Mouse (Mus musculus): Measurements from ENCODE around the gene Rtn4r. TPM values are rescaled to one million over a fixed set of nuclear protein-coding genes. Genes with fewer than 3 reads are reported as not detected.
"Not testable (repeated sequence)": the region's sequence is repeated elsewhere in the genome, so short reads cannot be mapped to it uniquely, and the experiment has no call there.

The Rtn4r gene
- total and polyA plus RNA-seq, 2 experiments from 2014 or later = 28.0 to 33.5 TPM

GRCm38 (mm10) chr16:18186798-18187197, 59.4 kb downstream of the Rtn4r start:
- Histone ChIP-seq H3K27ac (ENCODE audit: low read depth, low read length) (no peak overlapping the region), H3K4me3 (ENCODE audit: low read depth, low read length) (no peak overlapping the region), H3K9ac (no peak overlapping the region), H3K27me3 (ENCODE audit: insufficient read depth, low read length) (no peaks in the 10 kb centered on the region), H3K4me1 (ENCODE audit: insufficient read depth) (no peaks in the 10 kb centered on the region), H3K4me2 (ENCODE audit: low read depth) (no peak overlapping the region), H3K36me3 (ENCODE audit: insufficient read depth) (no peaks in the 10 kb centered on the region), H3K9me3 (ENCODE audit: low read length) (no peaks in the 10 kb centered on the region)
- TF ChIP-seq CTCF (IDR thresholded peaks at IDR 0.05; ENCODE audit: low read depth) = no peak
- no peak for DNase-seq
- no peak for ATAC-seq
- 89% methylated on average over 4 of the region's 4 CpGs for WGBS

GRCm38 (mm10) chr16:18187221-18187620, 59.8 kb downstream of the Rtn4r start:
- Histone ChIP-seq H3K27me3 (ENCODE audit: insufficient read depth, low read length) (no peaks in the 10 kb centered on the region), H3K4me1 (ENCODE audit: insufficient read depth) (no peaks in the 10 kb centered on the region), H3K9ac (no peak overlapping the region), H3K4me2 (ENCODE audit: low read depth) (no peak overlapping the region), H3K27ac (ENCODE audit: low read depth, low read length) (no peak overlapping the region), H3K9me3 (ENCODE audit: low read length) (no peaks in the 10 kb centered on the region), H3K4me3 (ENCODE audit: low read depth, low read length) (no peak overlapping the region), H3K36me3 (ENCODE audit: insufficient read depth) (no peaks in the 10 kb centered on the region)
- ATAC-seq (no peak), DNase-seq (no peak)
- WGBS = 91% methylated on average over 3 of the region's 3 CpGs
- TF ChIP-seq CTCF (IDR thresholded peaks at IDR 0.05; ENCODE audit: low read depth) = no peak

DNA sequence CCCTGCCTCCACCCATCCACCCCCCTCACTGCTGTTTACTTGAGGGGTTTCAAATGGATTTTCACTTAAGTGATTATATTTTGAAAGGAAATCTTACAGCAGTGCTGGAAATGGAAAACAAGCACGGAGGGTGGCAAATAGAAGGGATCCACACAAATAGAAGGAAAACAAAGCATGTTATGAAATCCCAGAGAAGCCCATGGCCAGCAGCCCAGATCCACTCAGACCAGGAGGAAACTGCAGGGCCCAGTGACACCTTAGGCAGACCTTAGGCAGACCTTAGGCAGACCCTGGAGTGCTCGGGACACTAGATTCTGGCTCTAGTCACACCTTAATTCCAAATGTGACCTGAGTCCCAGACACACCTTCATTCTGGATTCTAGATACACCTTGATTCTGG, 63.6 kb downstream of the Rtn4r start:
- TF ChIP-seq CTCF (IDR thresholded peaks at IDR 0.05; ENCODE audit: low read depth) = no peak
- no peak overlapping the region for H3K4me2 ChIP-seq (ENCODE audit: low read depth)
- no peaks in the 10 kb centered on the region for H3K9me3 ChIP-seq (ENCODE audit: low read length)
- no peak for ATAC-seq
- no peak overlapping the region for H3K9ac ChIP-seq
- no peak for DNase-seq
- no peak overlapping the region for H3K4me3 ChIP-seq (ENCODE audit: low read depth, low read length)
- H3K4me1 ChIP-seq (ENCODE audit: insufficient read depth) = peaks cover 8% of the 10 kb centered on the region
- 82% methylated on average over 2 of the region's 2 CpGs for WGBS
- no peak overlapping the region for H3K27ac ChIP-seq (ENCODE audit: low read depth, low read length)
- no peaks in the 10 kb centered on the region for H3K36me3 ChIP-seq (ENCODE audit: insufficient read depth)
- H3K27me3 ChIP-seq (ENCODE audit: insufficient read depth, low read length) = no peaks in the 10 kb centered on the region

DNA sequence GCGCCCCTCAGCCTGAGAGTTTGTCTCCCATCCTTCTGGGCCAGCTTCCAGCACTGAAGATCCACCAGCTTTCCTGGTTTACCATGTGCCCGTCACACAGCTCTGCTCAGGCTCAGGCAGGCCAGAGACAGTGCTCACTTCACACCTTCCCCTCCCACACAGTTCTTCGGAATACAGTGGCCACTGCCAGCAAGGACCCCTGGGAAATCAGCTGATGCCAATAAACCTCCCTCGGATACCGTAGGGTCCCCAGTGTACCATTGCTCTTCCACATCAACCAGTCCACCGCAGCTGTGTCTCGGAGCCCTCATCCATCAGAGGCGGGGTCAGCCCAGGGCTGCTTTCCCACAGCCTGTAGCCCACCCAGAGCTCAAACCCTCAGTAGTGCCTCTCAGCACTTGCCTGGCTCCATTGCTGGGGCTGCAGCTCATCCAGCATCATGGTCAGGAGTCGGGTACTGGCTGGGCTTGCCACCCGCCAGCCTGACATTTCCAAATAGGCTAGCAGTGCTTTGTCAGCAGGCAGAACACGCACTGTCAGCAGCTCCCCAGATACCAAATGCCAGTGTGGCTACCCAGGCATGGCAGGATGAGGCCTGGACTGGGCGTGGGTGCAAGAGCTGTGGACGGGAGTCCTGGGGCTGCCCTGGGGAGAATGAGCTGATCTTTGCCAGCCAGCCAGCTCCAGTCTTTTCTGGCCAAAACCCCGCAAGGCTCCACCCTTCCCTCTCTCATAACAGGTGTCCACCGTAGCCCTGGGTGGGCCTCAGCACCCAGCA, 67.0 kb downstream of the Rtn4r start:
- H3K9me3 ChIP-seq (ENCODE audit: low read length) = no peaks in the 10 kb centered on the region
- no peaks in the 10 kb centered on the region for H3K27me3 ChIP-seq (ENCODE audit: insufficient read depth, low read length)
- 59% methylated on average over 15 of the region's 15 CpGs for WGBS
- H3K4me1 ChIP-seq (ENCODE audit: insufficient read depth) = peaks cover 8% of the 10 kb centered on the region
- DNase-seq (peak; percentile 25), ATAC-seq (peak; percentile 40)
- H3K27ac ChIP-seq (ENCODE audit: low read depth, low read length) = 0 out of 2 replicates have a peak overlapping the region, but pooled peaks have one; percentile 45
- H3K4me2 ChIP-seq (ENCODE audit: low read depth) = no peak overlapping the region
- H3K4me3 ChIP-seq (ENCODE audit: low read depth, low read length) = no peak overlapping the region
- H3K9ac ChIP-seq = 0 out of 2 replicates have a peak overlapping the region, but pooled peaks have one; percentile 14
- TF ChIP-seq CTCF (IDR thresholded peaks at IDR 0.05; ENCODE audit: low read depth) = no peak
- H3K36me3 ChIP-seq (ENCODE audit: insufficient read depth) = no peaks in the 10 kb centered on the region

DNA sequence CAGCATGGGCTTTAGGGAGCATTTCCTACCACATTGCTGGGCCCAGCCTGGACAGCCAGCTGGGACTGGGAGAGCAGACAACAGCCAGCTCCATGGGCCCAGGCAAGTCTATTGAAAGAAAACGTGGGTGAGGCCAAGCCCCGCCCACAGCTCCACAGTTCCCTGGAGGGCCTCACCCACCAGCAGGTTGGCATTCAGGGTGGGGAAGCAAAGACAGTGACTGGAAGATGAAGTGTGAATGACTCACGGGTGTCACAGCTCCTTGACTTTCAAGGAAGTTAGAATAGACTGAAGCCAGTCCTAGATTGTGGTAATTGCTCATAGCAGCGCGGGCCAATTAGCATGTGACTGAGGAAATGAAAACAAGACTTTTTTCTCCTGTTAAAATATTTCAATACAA, 67.6 kb downstream of the Rtn4r start:
- WGBS = 28% methylated on average over 5 of the region's 5 CpGs
- H3K4me1 ChIP-seq (ENCODE audit: insufficient read depth) = peaks cover 8% of the 10 kb centered on the region
- no peak for TF ChIP-seq CTCF (IDR thresholded peaks at IDR 0.05; ENCODE audit: low read depth)
- no peak overlapping the region for H3K9ac ChIP-seq
- no peaks in the 10 kb centered on the region for H3K36me3 ChIP-seq (ENCODE audit: insufficient read depth)
- ATAC-seq (peak; percentile 72), DNase-seq (peak; percentile 61)
- H3K27me3 ChIP-seq (ENCODE audit: insufficient read depth, low read length) = no peaks in the 10 kb centered on the region
- H3K4me2 ChIP-seq (ENCODE audit: low read depth) = no peak overlapping the region
- no peak overlapping the region for H3K4me3 ChIP-seq (ENCODE audit: low read depth, low read length)
- 0 out of 2 replicates have a peak overlapping the region, but pooled peaks have one; percentile 45 for H3K27ac ChIP-seq (ENCODE audit: low read depth, low read length)
- no peaks in the 10 kb centered on the region for H3K9me3 ChIP-seq (ENCODE audit: low read length)

- not testable (repeated sequence) for H3K9me3 ChIP-seq (ENCODE audit: low read length); H3K27me3 ChIP-seq (ENCODE audit: insufficient read depth, low read length); H3K27ac ChIP-seq (ENCODE audit: low read depth, low read length); H3K36me3 ChIP-seq (ENCODE audit: insufficient read depth); H3K4me1 ChIP-seq (ENCODE audit: insufficient read depth); H3K4me2 ChIP-seq (ENCODE audit: low read depth); H3K4me3 ChIP-seq (ENCODE audit: low read depth, low read length); ATAC-seq; H3K9ac ChIP-seq; DNase-seq
- WGBS = 25% methylated on average over 3 of the region's 3 CpGs
Measured at GRCm38 (mm10) chr16:18195561-18195960, 68.1 kb downstream of the Rtn4r start.

GRCm38 (mm10) chr16:18197881-18198280, 70.4 kb downstream of the Rtn4r start:
- ATAC-seq (no peak), DNase-seq (no peak)
- Histone ChIP-seq H3K9me3 (ENCODE audit: low read length) (no peaks in the 10 kb centered on the region), H3K27ac (ENCODE audit: low read depth, low read length) (0 out of 2 replicates have a peak overlapping the region, but pooled peaks have one; percentile 15), H3K4me3 (ENCODE audit: low read depth, low read length) (no peak overlapping the region), H3K9ac (no peak overlapping the region), H3K4me2 (ENCODE audit: low read depth) (no peak overlapping the region), H3K4me1 (ENCODE audit: insufficient read depth) (peaks cover 8% of the 10 kb centered on the region), H3K36me3 (ENCODE audit: insufficient read depth) (no peaks in the 10 kb centered on the region), H3K27me3 (ENCODE audit: insufficient read depth, low read length) (no peaks in the 10 kb centered on the region)
- TF ChIP-seq CTCF (IDR thresholded peaks at IDR 0.05; ENCODE audit: low read depth) = no peak
- WGBS = 76% methylated on average over 6 of the region's 6 CpGs
